Mouse (Mus musculus): Measurements from ENCODE around the gene Procr.
"Not testable (repeated sequence)": the region's sequence is repeated elsewhere in the genome, so short reads cannot be mapped to it uniquely, and the experiment has no call there.

The Procr gene

GRCm38 (mm10) chr2:155751014-155751786, at the start of gene Procr:
Gene Procr, plus strand, starts transcription at chr2:155751117.
- DNase-seq (ENCODE audit: low spot score) = peak; percentile 25

DNA sequence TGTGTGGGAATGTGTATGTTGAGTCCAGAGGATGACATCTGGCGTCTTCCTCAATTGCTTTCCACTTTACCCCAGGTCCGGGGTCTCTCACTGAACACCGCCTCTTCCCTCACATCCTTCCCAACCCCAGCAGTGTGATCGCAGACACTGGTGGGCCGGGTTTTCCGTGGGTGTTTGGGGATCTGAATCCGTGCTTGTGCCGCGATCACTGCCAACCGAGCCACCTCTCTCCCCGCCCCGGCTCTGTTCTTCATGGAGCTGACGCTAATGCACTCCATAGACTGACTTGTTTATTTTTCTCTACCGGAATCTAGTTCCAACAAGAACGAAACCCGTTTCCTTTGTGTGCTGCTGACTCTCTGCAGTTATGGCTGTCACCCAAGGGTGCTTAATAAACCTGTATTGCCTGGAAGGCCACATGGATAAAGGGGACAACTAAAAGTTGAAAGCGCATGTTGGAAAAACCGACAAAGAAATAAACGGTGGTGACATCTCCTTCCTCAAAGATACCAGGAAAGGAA, 49.5 kb upstream of the Procr start:
- no peak for DNase-seq (ENCODE audit: low spot score)

GRCm38 (mm10) chr2:155703630-155704029, 47.3 kb upstream of the Procr start:
- no peak for DNase-seq (ENCODE audit: low spot score)

DNA sequence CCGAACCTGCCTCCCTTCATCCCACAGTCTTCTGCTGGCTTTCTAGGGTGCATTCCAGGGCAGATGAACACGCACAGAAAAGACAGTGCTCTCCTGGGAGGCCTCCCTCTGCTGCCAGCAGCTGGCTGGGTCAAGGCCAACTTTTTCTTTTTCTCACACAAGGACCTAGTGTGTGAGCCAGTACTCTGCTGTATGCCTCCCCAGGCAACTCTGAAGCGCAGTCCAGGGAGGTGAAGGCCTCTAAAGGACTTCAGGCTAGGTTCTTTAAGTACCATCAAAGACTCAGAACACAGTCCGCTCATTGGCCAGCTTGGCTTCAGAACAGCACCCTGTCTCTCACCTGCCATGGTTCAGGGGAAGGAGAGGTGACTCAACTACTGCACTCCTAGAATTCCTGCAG, 43.7 kb upstream of the Procr start:
- DNase-seq (ENCODE audit: low spot score) = no peak

- no peak for DNase-seq (ENCODE audit: low spot score)
Measured at GRCm38 (mm10) chr2:155710557-155710956, 40.4 kb upstream of the Procr start.

- DNase-seq (ENCODE audit: low spot score) = no peak
Measured at GRCm38 (mm10) chr2:155717082-155717990, 33.6 kb upstream of the Procr start.

DNA sequence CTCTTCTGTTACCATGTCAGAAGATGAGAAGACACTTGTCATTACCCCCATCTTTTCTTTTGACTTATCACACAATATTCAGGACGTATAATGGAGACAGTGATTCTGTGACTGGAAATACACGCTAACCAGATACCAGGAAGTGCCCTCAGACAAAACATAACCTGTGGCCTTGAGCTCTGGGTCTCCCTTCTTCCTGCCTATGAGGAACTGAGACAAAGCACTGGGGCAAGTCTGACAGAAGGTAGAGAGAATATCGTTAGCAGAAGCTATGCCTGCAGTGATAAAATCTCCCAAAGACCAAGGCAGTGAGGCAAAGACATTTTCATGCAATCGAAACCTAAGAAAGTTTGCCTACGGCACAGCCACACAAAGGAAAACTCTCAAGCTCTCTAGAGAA, 30.3 kb upstream of the Procr start:
- DNase-seq (ENCODE audit: low spot score) = no peak

- no peak for DNase-seq (ENCODE audit: low spot score)
Measured at GRCm38 (mm10) chr2:155724036-155724435, 26.9 kb upstream of the Procr start.

- no peak for DNase-seq (ENCODE audit: low spot score)
Measured at GRCm38 (mm10) chr2:155724526-155724925, 26.4 kb upstream of the Procr start.

DNA sequence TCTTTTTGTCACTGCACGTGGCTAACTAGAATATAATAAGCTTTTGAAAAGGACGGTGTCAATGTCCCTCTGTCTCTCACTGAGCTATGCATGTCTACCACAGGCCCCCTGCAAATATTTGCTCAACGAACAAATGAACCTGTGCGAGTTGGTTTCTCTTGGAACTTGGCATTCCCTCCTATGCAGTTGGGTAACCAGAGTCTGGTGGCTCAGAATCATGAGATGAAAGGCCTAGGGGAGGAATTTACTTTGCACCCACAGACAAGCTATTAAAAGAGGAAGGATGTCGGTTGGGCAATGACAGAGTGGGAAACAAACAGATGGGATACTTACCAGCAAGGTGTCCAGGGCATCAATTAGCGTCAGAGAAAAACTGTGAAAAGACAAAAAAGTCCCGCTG, 24.6 kb upstream of the Procr start:
- DNase-seq (ENCODE audit: low spot score) = no peak

DNA sequence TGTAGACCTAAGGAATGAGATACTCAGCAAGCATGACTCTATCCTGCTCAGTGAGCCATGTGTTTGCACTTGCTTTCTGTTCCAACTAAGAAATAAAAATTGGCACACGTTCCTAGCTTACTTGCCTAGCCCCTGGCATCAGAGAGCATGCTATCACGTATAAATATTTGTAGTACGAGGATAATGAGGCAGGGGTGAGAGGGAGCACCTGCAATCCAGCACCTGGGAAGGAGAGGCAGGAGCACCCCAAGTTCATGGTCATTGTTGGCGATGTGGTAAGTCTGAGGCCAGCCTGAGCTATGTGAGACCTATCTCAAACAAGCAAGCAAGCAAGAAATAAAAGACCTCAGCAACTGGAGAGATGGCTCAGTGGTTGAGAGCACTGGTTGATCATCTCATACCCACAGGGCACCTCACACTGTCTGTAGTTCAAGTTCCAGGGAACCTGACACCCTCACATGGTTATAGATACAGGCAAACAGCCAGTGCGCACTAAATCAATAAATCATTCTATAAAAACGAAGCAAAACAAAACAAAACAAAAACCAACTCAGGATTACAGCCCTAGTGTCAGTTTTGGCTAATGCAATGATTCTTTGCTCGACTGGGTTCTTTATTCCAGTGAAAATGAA, 23.0 kb upstream of the Procr start:
- DNase-seq (ENCODE audit: low spot score) = no peak

DNA sequence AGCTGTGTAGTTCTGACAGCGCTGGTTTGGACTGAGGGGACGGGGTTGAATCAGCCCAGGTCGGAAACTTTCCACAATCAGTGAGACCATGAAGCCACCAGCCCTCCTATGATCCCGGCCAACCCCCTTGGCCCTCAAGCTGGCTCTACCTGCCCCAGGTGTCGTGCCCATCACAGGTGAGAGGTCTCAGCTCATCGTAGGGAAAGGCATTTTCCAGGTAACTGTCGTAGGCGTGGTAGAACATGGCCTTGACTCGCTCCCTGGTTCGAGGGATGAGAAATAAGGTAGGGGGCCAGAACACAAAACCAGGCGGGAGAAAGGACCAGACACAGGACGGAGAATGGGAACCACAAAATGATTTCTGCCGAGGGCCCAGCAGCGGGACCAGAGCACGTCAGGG, 22.2 kb upstream of the Procr start:
- DNase-seq (ENCODE audit: low spot score) = no peak

GRCm38 (mm10) chr2:155729158-155729645, 21.7 kb upstream of the Procr start, which contains the start of gene Edem2:
Gene Edem2, minus strand, starts transcription at chr2:155729475.
- peak; percentile 94 for DNase-seq (ENCODE audit: low spot score)

DNA sequence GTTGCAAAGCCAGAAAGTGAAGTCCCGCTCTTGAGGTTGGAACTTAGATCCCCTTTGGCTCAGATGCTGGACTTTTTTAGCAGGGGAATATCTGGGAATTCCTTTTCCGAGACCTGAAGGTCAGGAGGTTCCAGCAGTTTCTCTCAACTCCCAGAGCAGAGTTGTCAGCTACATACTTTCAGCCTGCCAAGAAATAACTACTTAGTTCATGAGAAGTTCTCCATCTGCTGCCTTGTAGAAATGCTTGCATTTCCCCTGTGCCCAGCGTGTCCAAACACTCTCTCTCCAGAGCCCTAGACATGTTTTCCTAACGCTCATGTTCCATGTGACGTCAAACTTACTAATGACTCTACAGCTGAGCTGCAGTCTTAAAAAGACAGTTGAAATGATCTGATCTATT, 15.8 kb upstream of the Procr start:
- DNase-seq (ENCODE audit: low spot score) = no peak

DNA sequence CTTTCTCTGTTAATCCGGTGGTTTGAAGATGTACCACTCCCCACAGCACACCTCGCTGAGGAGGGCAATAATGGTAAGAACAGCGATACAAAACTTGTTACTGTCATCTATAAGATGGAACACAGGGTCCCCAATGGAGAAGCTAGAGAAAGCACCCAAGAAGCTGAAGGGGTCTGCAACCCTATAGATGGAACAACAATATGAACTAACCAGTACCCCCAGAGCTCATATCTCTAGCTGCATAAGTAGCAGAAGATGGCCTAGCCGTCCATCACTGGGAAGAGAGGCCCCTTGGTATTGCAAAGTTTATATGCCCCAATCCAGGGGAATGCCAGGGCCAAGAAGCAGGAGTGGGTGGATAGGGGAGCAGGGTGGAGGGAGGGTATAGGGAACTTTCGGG, 15.2 kb upstream of the Procr start, which contains the start of gene Gm17581:
TSS of gene Gm17581 (minus strand) at position 101 of the 400 bp plus-strand sequence.
- DNase-seq (ENCODE audit: low spot score) = not testable (repeated sequence)

DNA sequence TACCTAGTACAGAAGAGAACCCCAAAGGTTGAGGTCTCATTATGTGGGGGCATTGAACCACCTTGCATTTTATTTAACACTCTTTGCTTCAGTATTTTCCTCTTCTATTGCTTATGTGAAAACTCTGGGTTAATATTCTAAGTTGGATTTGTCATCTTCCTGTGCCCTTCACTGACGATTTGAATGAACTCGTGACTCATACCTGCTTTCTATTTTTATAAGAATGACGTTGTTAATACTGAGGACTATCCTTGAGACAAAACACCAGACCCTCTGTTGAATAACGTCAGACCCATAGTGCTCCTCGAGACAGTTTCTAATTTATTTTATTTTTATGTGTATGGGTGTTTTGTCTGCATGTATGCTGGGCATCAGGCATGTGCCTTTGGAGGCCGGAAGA, 14.0 kb upstream of the Procr start:
- DNase-seq (ENCODE audit: low spot score) = no peak

DNA sequence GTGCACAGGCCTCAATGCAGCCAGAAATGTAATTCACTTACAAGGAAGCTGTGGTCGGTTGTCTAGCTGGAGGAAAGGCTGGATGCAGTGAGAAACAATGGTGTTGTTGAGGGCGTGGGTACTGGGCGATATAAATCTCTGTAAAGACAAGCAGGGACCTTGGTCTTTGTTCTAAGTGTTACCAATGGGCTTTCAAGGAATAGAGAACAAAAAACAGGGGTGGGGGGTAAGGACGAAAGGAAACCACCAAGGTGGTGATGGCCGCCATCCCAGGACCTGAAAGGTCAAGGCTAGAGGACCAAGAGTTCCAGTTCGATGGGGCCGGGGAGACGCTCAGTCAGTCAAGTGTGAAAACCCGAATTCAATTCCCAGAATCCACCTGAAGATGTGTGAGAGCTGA, 13.1 kb upstream of the Procr start:
- DNase-seq (ENCODE audit: low spot score) = no peak

DNA sequence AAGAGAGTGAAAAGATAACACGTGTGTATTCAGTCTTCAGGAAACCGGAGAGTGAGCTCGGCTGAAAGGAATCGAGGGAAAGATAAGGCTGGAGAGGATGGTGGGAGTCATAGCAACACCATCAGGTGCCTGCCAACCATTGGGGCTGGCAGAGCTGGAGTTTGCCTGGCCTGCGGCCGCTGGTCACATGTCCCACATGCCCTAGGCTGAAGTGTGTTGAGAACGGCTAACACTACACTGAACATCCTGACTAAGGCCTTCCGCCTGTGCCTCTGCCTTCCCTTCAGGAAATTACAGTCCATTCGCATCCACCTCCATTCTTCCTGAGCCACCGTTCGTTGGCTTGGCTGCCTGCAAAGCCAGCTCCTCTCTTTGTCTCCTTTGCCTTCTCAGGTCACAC, 8.7 kb upstream of the Procr start:
- no peak for DNase-seq (ENCODE audit: low spot score)

DNA sequence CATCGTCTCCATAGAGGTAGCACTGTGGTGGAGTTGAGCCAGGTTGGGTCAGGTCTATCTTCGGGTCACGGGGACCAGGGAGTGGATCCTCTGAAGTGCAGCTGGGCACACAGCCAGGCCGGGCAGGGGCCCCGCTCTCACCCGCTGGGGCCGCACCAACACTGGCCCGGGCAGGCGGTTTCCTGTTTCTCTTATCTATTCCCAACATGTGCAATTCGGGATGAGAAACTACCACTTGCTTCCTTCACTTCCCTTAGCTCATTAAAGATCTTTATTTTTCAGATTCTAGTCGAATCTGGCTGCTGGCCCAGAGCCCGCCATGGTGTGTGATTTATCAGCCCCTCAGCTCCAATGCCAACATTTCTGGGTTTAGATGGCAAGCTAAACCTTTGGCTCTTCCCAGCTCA, 8.0 kb upstream of the Procr start:
- no peak for DNase-seq (ENCODE audit: low spot score)

GRCm38 (mm10) chr2:155743351-155743750, 7.6 kb upstream of the Procr start:
- no peak for DNase-seq (ENCODE audit: low spot score)

- DNase-seq (ENCODE audit: low spot score) = no peak
Measured at GRCm38 (mm10) chr2:155745487-155745886, 5.4 kb upstream of the Procr start.

GRCm38 (mm10) chr2:155749394-155749793, 1.5 kb upstream of the Procr start:
- DNase-seq (ENCODE audit: low spot score) = no peak

Data from retina, embryonic 14.5 days (tissue).